Mouse (Mus musculus) adrenal gland, adult 18-20 months (tissue): ENCODE measurements around the gene Hrk. TPM values are rescaled to one million over a fixed set of nuclear protein-coding genes. Genes with fewer than 3 reads are reported as not detected.

Experiments used
- DNase-seq, 2 experiments: peaks; one replicate each; pipeline ENCODE4 v3.0.0; 2021 to 2022; ENCODE audit warnings: low spot score in 2 of 2
- total RNA-seq, 2 experiments: library from RNA; stranded (reverse); gene quantifications; 1 replicate in 1 of 2; 2 replicates in 1 of 2; pipeline ENCODE4 v1.2.3; 2021

Hrk gene
- total RNA-seq, 2 experiments from 2014 or later: 0.06 TPM; not detected in 1

DNA sequence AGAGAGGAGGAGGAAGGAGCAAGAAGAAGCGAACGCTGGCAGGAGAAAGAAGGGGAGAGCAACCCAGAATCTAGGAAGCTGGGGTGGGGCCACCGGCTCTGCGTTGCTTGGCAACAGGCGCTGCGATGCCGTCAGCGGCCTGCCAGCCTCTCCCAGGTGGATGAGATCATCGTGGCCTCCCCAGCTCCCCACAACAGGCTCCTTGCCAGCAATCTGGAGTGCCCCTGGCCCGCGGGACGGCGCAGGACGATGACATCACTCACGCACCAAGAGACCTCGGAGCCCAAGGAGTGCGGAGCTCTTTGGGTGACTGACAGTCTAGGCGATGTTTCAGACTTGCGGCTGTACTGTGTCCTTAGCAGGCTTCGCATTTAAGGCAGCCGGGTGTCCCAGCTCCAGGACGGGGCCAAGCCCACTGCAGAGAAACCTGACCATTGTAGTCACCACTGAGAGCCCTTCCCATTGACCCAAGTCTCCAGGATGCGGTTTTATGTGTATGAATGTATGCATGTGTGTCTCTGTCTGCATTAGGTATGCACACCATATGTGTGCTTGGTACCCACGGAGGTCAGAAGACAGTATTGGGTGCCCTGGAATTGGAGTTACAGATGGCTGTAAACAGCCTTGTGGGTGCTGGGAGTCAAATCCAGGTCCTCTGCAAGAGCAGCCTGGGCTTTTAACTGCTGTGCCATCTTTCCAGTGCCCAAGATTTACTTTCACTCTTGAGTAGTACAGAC is 50.1 kb downstream of the Hrk start:
- DNase-seq: peak; percentile 65 to 73

DNA sequence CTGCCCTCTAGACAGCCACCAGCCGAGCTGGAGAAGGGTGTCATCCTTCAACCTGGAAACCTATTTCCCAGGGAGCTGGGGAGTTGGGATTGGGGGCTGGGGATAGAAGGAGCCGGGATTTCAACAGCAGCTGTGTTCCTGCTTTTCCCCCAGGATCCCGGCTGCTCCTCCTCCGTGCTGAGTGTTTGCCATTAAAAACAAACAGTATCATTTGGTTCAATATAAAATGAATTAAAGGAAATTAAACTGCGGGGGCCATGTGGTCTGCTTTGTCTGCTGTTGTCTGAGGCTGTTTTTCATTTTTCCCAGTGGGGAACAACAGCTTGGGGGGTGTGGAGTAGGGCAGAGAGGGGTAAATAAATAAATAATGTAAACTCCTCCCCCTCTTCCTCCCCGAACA is 53.0 kb downstream of the Hrk start:
- DNase-seq: no peak

DNA sequence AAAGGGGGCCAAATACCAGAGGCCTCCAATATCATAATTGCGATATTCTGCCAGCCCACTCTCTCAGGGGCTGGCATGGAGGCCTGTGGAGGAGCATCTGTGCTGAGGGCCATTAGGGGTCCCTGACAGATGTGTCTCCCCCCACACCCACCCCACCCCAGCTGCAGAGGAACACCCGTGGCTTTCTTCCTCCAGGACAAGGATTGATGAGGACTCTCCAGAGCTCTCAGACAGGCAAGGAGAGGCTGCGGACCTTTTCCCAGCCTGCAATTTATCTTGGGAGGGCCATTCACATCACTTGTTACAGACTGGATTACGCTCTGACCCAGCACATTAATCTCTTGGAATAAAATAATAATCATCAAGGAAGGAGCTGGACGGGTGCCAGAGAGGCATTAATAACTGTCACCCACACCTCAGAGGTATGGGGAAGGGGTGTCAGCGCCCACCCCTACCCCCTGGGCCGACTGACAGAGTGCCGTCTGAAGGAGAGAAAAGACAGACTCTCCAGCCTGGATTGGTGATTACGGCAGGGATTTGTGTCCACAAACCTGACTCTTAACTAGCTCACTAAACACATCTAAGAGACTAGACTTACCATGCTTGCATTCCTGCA is 58.8 kb downstream of the Hrk start:
- no peak for DNase-seq

DNA sequence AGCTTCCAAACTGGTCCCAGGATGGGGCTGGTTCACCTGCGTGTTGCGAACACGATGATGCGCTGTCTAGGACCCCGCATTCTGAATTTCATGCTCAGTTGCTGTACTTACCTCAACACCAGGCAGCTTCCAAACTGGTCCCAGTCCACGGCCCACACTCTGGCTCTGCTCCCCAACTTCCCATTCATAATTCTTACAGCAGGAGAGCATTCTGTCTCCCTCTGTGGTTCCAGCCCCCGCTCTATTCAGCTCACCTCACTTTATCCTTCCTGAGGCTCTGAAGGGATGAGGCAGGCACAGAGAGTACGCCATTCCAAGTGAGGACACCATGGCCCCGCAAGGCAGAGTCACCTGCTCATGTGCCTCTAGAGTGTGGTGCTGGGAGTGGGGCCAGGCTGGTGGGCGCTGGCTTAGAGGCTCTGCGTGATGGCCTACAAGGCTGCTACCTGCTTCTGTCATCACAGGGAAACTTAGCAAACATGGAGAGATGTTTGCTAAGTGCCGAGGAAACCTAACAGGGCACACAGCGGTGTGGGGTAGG is 65.7 kb downstream of the Hrk start:
- no peak for DNase-seq

DNA sequence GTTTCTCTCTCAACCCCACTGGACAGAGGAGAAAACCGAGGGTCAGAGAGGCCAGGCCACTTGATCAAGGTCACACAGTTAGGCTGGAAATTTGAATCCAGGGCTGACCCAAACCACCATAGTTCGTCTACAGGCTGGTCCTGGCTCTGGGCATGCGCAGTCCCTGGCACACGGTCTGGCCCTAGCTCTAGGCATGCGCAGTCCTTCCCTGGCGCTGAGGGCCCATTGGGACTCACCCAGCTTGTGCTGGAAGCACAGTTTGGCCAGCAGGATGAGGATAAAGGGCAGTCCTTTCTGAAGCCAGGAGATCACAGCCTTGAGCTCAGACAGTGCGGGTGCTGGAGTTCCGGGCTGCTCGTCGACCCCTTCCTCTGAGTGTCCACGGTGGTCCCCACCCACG is 72.4 kb downstream of the Hrk start:
- peak in 1 of 2 experiments; percentile 40 for DNase-seq

Other genes with a start within 250 kb of the Hrk start
- 10 to 100 TPM; 59.9 to 62.9 TPM for gene Fbxo21, start 187.9 kb upstream of the Hrk start, total RNA-seq
- gene Tesc, start 136.9 kb upstream of the Hrk start, total RNA-seq: 100 to 1,000 TPM; 149 to 166 TPM
- 10 to 100 TPM; 47.3 to 51.4 TPM for gene Fbxw8, start 9.2 kb upstream of the Hrk start, total RNA-seq
- 1 to 10 TPM; 3.1 to 5.3 TPM for gene Rnft2, start 80.5 kb downstream of the Hrk start, total RNA-seq
- 1 to 10 TPM; 6.3 to 9.0 TPM for gene 2410131K14Rik, start 80.6 kb downstream of the Hrk start, total RNA-seq